Comparison of ENCODE assay signal across 11 mouse cellular contexts in genomic region chr1:179054385-179055116, GRCm38 (mm10).
A peak's percentile ranks its signal among the peaks of the same experiment; 100 is the strongest.
DNase-seq lines count a peak whose midpoint lies in the region; ATAC-seq and TF ChIP-seq lines count a peak whose summit lies in the region.
"Had no signal": no experiment of that assay in that cellular context is flagged by ENCODE, and none has a peak within 500 bp of the region (broad histone marks: within the 10 kb centered on the region; RNA-seq: fewer than 3 reads in every experiment).

No protein-coding gene starts in this region.

- peak overlapping the region; percentile 70; the same call in 1 of the 2 replicates for H3K27ac ChIP-seq in heart, embryonic 10.5 days
- H3K27ac ChIP-seq in liver, embryonic 14.5 days, result no peak overlapping the region

- no peaks in the 10 kb centered on the region for H3K9me3 ChIP-seq in heart, embryonic 10.5 days
- no peaks in the 10 kb centered on the region for H3K9me3 ChIP-seq in liver, embryonic 14.5 days (ENCODE audit: control insufficient read depth, low read length)

- intact Hi-C loops in heart, postnatal 36 days (cut with DNase I), result no loop called here
- intact Hi-C loops in heart, postnatal 10 days (cut with DNase I), result no loop called here

- no peak for TF ChIP-seq CTCF in C2C12 (IDR thresholded peaks at IDR 0.05; ENCODE audit: control insufficient read depth, insufficient read depth, insufficient read length)
- TF ChIP-seq CTCF in liver, embryonic 14.5 days (IDR thresholded peaks at IDR 0.05; ENCODE audit: low read depth), result no peak

- H3K27me3 ChIP-seq in heart, embryonic 10.5 days (ENCODE audit: insufficient read depth, poor library complexity, severe bottlenecking), result no peaks in the 10 kb centered on the region
- no peaks in the 10 kb centered on the region for H3K27me3 ChIP-seq in C2C12 (ENCODE audit: control insufficient read depth, insufficient read depth, insufficient read length)
- no peaks in the 10 kb centered on the region for H3K27me3 ChIP-seq in liver, embryonic 14.5 days (ENCODE audit: control insufficient read depth, insufficient read depth, low read length)

- H3K9ac ChIP-seq in liver, embryonic 14.5 days (replicated peaks), result no peak overlapping the region

- H3K79me3 ChIP-seq in C2C12 (ENCODE audit: low read depth), result no peaks in the 10 kb centered on the region

- H3K79me2 ChIP-seq in C2C12 (ENCODE audit: control insufficient read depth, insufficient read depth), result no peaks in the 10 kb centered on the region

- H3K4me3 ChIP-seq in heart, embryonic 10.5 days, result no peak overlapping the region
- H3K4me3 ChIP-seq in C2C12 (ENCODE audit: insufficient read depth, poor library complexity, severe bottlenecking), result no peak overlapping the region
- H3K4me3 ChIP-seq in liver, embryonic 14.5 days (ENCODE audit: insufficient read depth in 1 of 2, low read depth in 2 of 2, low read length in 2 of 2), result no peak overlapping the region

- peaks cover 24% of the 10 kb centered on the region for H3K4me1 ChIP-seq in heart, embryonic 10.5 days
- H3K4me1 ChIP-seq in liver, embryonic 14.5 days (replicated peaks; ENCODE audit: control insufficient read depth in 2 of 2, insufficient read depth in 2 of 2, low read length in 1 of 2), result peaks cover 5 to 17% of the 10 kb centered on the region in 2 experiments; a peak in 3 of 4 replicates

- no peak overlapping the region for H3ac ChIP-seq in C2C12 (ENCODE audit: control insufficient read depth, insufficient read length, low read depth)

- H3K4me2 ChIP-seq in liver, embryonic 14.5 days (ENCODE audit: low read depth), result no peak overlapping the region

- peak; percentile 65; the same call in 1 of the 2 replicates for ATAC-seq in liver, embryonic 14.5 days (ENCODE audit: insufficient read depth)
- ATAC-seq: CD4-positive, CD25-positive, alpha-beta regulatory T cell, adult 4 months had no signal

- no peaks in the 10 kb centered on the region for H3K36me3 ChIP-seq in heart, embryonic 10.5 days
- no peaks in the 10 kb centered on the region for H3K36me3 ChIP-seq in C2C12 (ENCODE audit: control insufficient read depth, insufficient read depth)
- no peaks in the 10 kb centered on the region for H3K36me3 ChIP-seq in liver, embryonic 14.5 days (replicated peaks; ENCODE audit: control insufficient read depth, insufficient read depth, low read depth)

- TF ChIP-seq EP300 in liver, embryonic 14.5 days (IDR thresholded peaks at IDR 0.05; ENCODE audit: low read depth), result no peak

- no peak for DNase-seq in heart, embryonic 10.5 days (ENCODE audit: low spot score)
- DNase-seq in heart, postnatal 36 days, result no peak
- DNase-seq in heart, postnatal 10 days, result peak; percentile 25 to 33
- DNase-seq in liver, embryonic 14.5 days (ENCODE audit: low read depth in 3 of 3, low spot score in 3 of 3), result no peak
- DNase-seq in left cerebral cortex, adult 8-10 months (ENCODE audit: low spot score in 2 of 2), result no peak
- no peak for DNase-seq in adrenal gland, postnatal 36 days
- no peak for DNase-seq in gastrocnemius, postnatal 4 days (ENCODE audit: low spot score in 2 of 2)
- DNase-seq: layer of hippocampus, postnatal 36 days; lung, postnatal 10 days had no signal

- 40% methylated on average over 7 of the region's 7 CpGs for WGBS in heart, embryonic 10.5 days
- WGBS in liver, embryonic 14.5 days (ENCODE audit: insufficient replicate concordance), result 60% methylated on average over 7 of the region's 7 CpGs

TF ChIP-seq in C2C12, 6 proteins besides CTCF, POLR2A, EP300 and RAD21:
- TF ChIP-seq MYOD1 (IDR thresholded peaks at IDR 0.05; ENCODE audit: control insufficient read depth, insufficient read length, low read depth) (peak; percentile 72), CEBPB (IDR thresholded peaks at IDR 0.05; ENCODE audit: low read depth) (no peak), MYOG (IDR thresholded peaks at IDR 0.05; ENCODE audit: control insufficient read depth, extremely low read depth, insufficient read length) (no peak), FOSL1 (IDR thresholded peaks at IDR 0.05; ENCODE audit: insufficient read depth, low read length, poor library complexity, severe bottlenecking) (no peak), USF1 (IDR thresholded peaks at IDR 0.05; ENCODE audit: low read depth) (no peak), MAX (IDR thresholded peaks at IDR 0.05) (no peak)

Comparison
In these comparisons a context has a peak if more than half of its experiments do, and no peak if none do; other contexts are left out.
1. DNase-seq: peak in heart, postnatal 10 days (2 of 2); none in heart, embryonic 10.5 days (single experiment), heart, postnatal 36 days (0 of 2), liver, embryonic 14.5 days (0 of 3), left cerebral cortex, adult 8-10 months (0 of 2), adrenal gland, postnatal 36 days (0 of 2) and gastrocnemius, postnatal 4 days (0 of 2).